Mouse (Mus musculus) forebrain, embryonic 11.5 days (tissue): ENCODE measurements around the gene Col24a1. TPM values are rescaled to one million over a fixed set of nuclear protein-coding genes. Genes with fewer than 3 reads are reported as not detected.

Experiments used
- ATAC-seq: fragments of 200-750 bp; cut with Nextera tagmentation; replicated peaks from 2 replicates; pipeline ENCODE4 v1.8.0; 2017; ENCODE audit warnings: moderate TSS enrichment; ENCODE audit not compliant: low FRiP score
- DNase-seq: peaks from one replicate; pipeline ENCODE4 v3.0.0-alpha.2; 2017; ENCODE audit warnings: low spot score
- H3K27ac ChIP-seq: fragments of 300-500 bp; sonication (generic); 2 replicates; pipeline ENCODE4 v1.5.1; 2014; ENCODE audit warnings: low read depth, low read length
- H3K27me3 ChIP-seq: fragments of 300-500 bp; sonication (generic); 2 replicates; pipeline ENCODE4 v1.6.1; 2014; ENCODE audit warnings: mild to moderate bottlenecking, low read length, mixed read lengths; ENCODE audit not compliant: control insufficient read depth, insufficient read depth
- H3K36me3 ChIP-seq: fragments of 300-500 bp; sonication (generic); 2 replicates; pipeline ENCODE4 v1.6.1; 2014; ENCODE audit warnings: mild to moderate bottlenecking, low read length, moderate library complexity, mixed read lengths; ENCODE audit not compliant: control insufficient read depth, insufficient read depth
- H3K4me1 ChIP-seq: fragments of 300-500 bp; sonication (generic); replicated peaks from 2 replicates; pipeline ENCODE4 v1.6.1; 2014; ENCODE audit warnings: low read length, mixed read lengths; ENCODE audit not compliant: control insufficient read depth, insufficient read depth
- H3K4me2 ChIP-seq: fragments of 300-500 bp; sonication (generic); 2 replicates; pipeline ENCODE4 v1.6.1; 2014; ENCODE audit warnings: low read depth, mild to moderate bottlenecking, low read length, moderate library complexity, mixed read lengths; ENCODE audit not compliant: severe bottlenecking
- H3K4me3 ChIP-seq: fragments of 300-500 bp; sonication (generic); 2 replicates; pipeline ENCODE4 v1.5.1; 2014; ENCODE audit warnings: low read depth, low read length
- H3K9ac ChIP-seq: fragments of 300-500 bp; sonication (generic); 2 replicates; pipeline ENCODE4 v1.6.1; 2014; ENCODE audit warnings: low read length
- H3K9me3 ChIP-seq: fragments of 300-500 bp; sonication (generic); 2 replicates; pipeline ENCODE4 v1.6.1; 2016; ENCODE audit warnings: low read length, mixed read lengths; ENCODE audit not compliant: control insufficient read depth
- WGBS: fragments of 180-500 bp; shearing (Covaris S2); extraction: QIAGEN DNeasy Blood & Tissue Kit; methylation state at CpG from one replicate; pipeline ENCODE4 v1.1.7; 2014; 5-methylcytosine and 5-hydroxymethylcytosine counted together
- polyA plus RNA-seq: library from polyadenylated mRNA; unstranded; fragments of >200 nt; fragmentation: Nextera tagmentation; extraction: Ambion mirVana; gene quantifications from 2 replicates; pipeline ENCODE4 v1.2.1, GENCODE M21; 2014

The Col24a1 gene
- 0.25 and 0.61 TPM in 2 replicates for polyA plus RNA-seq

DNA sequence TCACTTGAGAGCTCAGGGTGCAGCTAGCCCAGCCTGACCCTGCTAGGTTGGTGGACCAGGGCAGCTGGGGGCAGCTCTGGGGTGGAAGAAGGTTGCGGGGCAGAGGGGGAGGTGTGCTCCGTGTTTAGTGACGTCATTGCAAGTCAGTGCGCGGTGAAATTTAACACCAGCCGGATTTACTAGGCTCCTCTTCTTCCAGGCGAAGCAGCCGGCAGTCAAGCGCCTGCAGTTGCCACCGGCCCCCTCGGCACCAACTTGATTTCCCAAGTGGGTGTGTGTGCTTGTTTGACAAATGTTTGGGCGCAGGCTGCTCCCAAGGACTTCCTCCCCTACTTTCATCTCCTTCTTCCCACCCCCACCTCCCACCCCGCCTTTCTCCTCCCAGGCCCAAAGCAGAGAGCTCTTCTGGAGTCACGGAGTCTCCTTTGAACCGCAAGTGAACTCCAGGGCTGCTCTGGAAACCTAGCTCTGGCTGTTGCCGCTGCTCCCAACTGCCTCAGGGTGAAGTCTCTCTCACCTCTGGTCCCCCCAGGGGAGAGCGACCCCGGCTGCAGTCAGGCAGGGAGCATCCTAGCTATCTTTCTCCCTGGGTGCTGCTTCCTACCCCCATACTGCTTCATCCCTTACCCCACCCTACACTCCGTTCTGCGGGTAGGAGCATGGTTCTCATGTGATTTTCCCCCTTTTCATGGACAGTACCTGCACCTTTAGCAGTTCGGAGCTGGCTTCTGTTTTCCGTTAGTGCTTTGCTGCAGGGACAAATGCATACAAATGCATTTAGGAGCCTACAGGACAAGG is at the start of gene Col24a1:
Gene Col24a1, plus strand, starts transcription at position 136 of the 798 bp plus-strand sequence.
- WGBS, result under 1% methylated on average over 22 of the region's 22 CpGs
- H3K27ac ChIP-seq, result no peak within 1 kb of the TSS
- no peaks in the 10 kb centered on the region for H3K27me3 ChIP-seq

DNA sequence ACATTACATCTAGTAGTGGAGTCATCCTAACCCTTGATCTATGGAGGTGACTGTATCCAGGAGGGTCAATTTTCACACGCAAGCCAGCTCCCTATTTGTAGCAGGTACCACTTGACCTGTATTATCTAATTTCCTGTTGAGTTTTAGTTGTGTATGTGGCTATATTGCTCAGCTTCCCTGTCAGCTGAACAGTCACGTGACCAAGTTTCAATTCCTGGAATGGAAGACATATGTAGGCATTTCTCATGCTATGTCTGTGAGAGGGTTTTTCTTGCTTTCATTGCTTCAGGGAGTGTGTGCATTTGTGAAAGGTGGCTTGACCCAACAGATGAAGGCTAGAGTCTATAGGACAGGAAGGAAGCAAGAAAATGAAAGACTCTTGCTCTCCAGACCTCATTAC is 44.2 kb upstream of the Col24a1 start:
- WGBS, result 82% methylated on average over 2 of the region's 2 CpGs

More for the DNA sequence above, at the start of gene Col24a1:
- DNase-seq (peak; percentile 73), ATAC-seq (peak; percentile 86)
- Histone ChIP-seq H3K9ac (peak within 1 kb of the TSS; percentile 49), H3K4me1 (peaks cover 3% of the 10 kb centered on the region; the same call in 1 of the 2 replicates), H3K4me3 (peak within 1 kb of the TSS; percentile 31), H3K9me3 (no peaks in the 10 kb centered on the region), H3K4me2 (peak within 1 kb of the TSS; percentile 76), H3K36me3 (no peaks in the 10 kb centered on the region)

GRCm38 (mm10) chr3:145253066-145253465 is 39.2 kb upstream of the Col24a1 start:
- H3K27ac ChIP-seq, result no peak overlapping the region
- WGBS, result 87% methylated on average over 5 of the region's 5 CpGs
- ATAC-seq (no peak), DNase-seq (no peak)
- H3K9ac ChIP-seq, result no peak overlapping the region
- no peak overlapping the region for H3K4me2 ChIP-seq
- H3K4me1 ChIP-seq, result no peaks in the 10 kb centered on the region
- H3K4me3 ChIP-seq, result no peak overlapping the region
- H3K9me3 ChIP-seq, result no peaks in the 10 kb centered on the region
- no peaks in the 10 kb centered on the region for H3K27me3 ChIP-seq
- H3K36me3 ChIP-seq, result no peaks in the 10 kb centered on the region

More for the DNA sequence above, 44.2 kb upstream of the Col24a1 start:
- ATAC-seq, result no peak
- no peak overlapping the region for H3K4me2 ChIP-seq
- no peaks in the 10 kb centered on the region for H3K9me3 ChIP-seq
- no peak overlapping the region for H3K4me3 ChIP-seq
- no peak overlapping the region for H3K27ac ChIP-seq
- no peak for DNase-seq
- no peaks in the 10 kb centered on the region for H3K36me3 ChIP-seq
- no peak overlapping the region for H3K9ac ChIP-seq
- no peaks in the 10 kb centered on the region for H3K4me1 ChIP-seq
- H3K27me3 ChIP-seq, result no peaks in the 10 kb centered on the region

- Histone ChIP-seq H3K4me2 (no peak overlapping the region), H3K4me3 (no peak overlapping the region), H3K4me1 (no peaks in the 10 kb centered on the region), H3K9me3 (no peaks in the 10 kb centered on the region), H3K9ac (no peak overlapping the region), H3K27me3 (no peaks in the 10 kb centered on the region), H3K36me3 (no peaks in the 10 kb centered on the region), H3K27ac (no peak overlapping the region)
- DNase-seq, result no peak
- 84% methylated on average over 3 of the region's 3 CpGs for WGBS
- no peak for ATAC-seq
Observed at GRCm38 (mm10) chr3:145254764-145255396, 37.4 kb upstream of the Col24a1 start.

- Histone ChIP-seq H3K27me3 (no peaks in the 10 kb centered on the region), H3K9me3 (no peaks in the 10 kb centered on the region), H3K36me3 (no peaks in the 10 kb centered on the region), H3K4me2 (no peak overlapping the region), H3K9ac (no peak overlapping the region), H3K4me3 (no peak overlapping the region), H3K27ac (no peak overlapping the region), H3K4me1 (no peaks in the 10 kb centered on the region)
- 91% methylated on average over 7 of the region's 7 CpGs for WGBS
- no peak for DNase-seq
- no peak for ATAC-seq
Observed at GRCm38 (mm10) chr3:145256647-145257046, 35.6 kb upstream of the Col24a1 start.

GRCm38 (mm10) chr3:145259678-145260077 is 32.6 kb upstream of the Col24a1 start:
- WGBS, result 91% methylated on average over 6 of the region's 6 CpGs
- DNase-seq (no peak), ATAC-seq (no peak)
- Histone ChIP-seq H3K9ac (no peak overlapping the region), H3K4me1 (no peaks in the 10 kb centered on the region), H3K27ac (no peak overlapping the region), H3K36me3 (no peaks in the 10 kb centered on the region), H3K4me2 (no peak overlapping the region), H3K27me3 (no peaks in the 10 kb centered on the region), H3K9me3 (no peaks in the 10 kb centered on the region), H3K4me3 (no peak overlapping the region)

DNA sequence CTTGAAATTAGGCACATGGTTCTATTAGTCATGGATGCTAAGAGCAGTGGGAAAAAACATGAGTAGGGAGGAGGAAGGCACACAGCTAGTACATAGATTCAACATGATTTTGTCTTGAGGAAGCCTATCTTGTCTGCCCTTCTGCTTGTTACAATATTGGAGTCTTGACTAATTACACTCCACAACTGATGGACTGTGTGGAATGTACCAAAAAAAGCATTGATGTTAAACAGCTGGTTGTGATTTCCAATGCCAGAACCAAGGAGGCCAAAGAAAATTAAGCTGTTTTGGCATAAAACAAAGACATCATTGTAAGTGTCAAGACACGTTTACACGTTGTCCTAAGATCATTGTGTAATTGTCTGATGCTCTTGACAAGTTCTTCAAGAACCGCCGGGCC is 29.1 kb upstream of the Col24a1 start:
- H3K36me3 ChIP-seq, result no peaks in the 10 kb centered on the region
- 77% methylated on average over 4 of the region's 4 CpGs for WGBS
- no peaks in the 10 kb centered on the region for H3K9me3 ChIP-seq
- ATAC-seq (no peak), DNase-seq (no peak)
- no peak overlapping the region for H3K9ac ChIP-seq
- no peak overlapping the region for H3K4me2 ChIP-seq
- no peaks in the 10 kb centered on the region for H3K4me1 ChIP-seq
- H3K4me3 ChIP-seq, result no peak overlapping the region
- no peak overlapping the region for H3K27ac ChIP-seq
- no peaks in the 10 kb centered on the region for H3K27me3 ChIP-seq

DNA sequence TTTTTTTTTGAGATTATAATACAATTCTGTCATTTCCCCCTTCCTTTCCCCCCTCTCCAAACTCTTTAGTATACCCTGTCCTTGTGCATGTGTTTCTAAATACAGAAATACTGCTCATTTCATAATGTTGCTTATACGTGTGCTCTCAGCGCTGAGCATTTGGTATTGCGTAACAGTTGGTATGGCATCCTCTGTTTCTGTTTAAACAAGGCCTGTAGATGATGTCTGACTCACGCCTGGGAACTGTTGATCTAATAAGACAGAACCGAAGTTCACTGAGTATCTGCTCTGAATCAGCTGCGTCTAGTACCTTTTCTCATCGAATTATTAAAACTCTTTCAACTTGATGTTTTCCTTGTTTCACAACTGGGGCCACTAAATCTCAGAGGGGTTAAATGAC is 24.2 kb upstream of the Col24a1 start:
- Histone ChIP-seq H3K4me1 (no peaks in the 10 kb centered on the region), H3K27ac (no peak overlapping the region), H3K9me3 (no peaks in the 10 kb centered on the region), H3K4me3 (no peak overlapping the region), H3K4me2 (no peak overlapping the region), H3K27me3 (no peaks in the 10 kb centered on the region), H3K9ac (no peak overlapping the region), H3K36me3 (no peaks in the 10 kb centered on the region)
- DNase-seq (no peak), ATAC-seq (no peak)
- WGBS, result 91% methylated on average over 7 of the region's 7 CpGs
